Mouse (Mus musculus): ENCODE measurements around the gene Pknox1.

GRCm38 (mm10) chr17:31531441-31532158 is 32.9 kb upstream of the Pknox1 start:
- TF ChIP-seq CTCF (IDR thresholded peaks at IDR 0.05; ENCODE audit: extremely low read depth, insufficient read depth, low read length) (no peak), POLR2A (IDR thresholded peaks at IDR 0.05; ENCODE audit: extremely low read depth, insufficient read depth, low read length) (no peak)

Data from cortical plate, adult 2 months (tissue).